In genomic region chr1:179378102-179378501, GRCm38 (mm10) we compare ENCODE assay signal across 24 mouse cellular contexts.
"Had no signal": no experiment of that assay in that cellular context is flagged by ENCODE, and none has a peak within 500 bp of the region (broad histone marks: within the 10 kb centered on the region; RNA-seq: fewer than 3 reads in every experiment).

No protein-coding gene starts in this region.

- DNase-seq: forebrain, postnatal 0 days; gastrocnemius, postnatal 14 days; gastrocnemius, postnatal 36 days; heart, adult 2 months; heart, postnatal 14 days; heart, postnatal 36 days; kidney, adult 11 months; kidney, adult 2 months; kidney, adult 9 months; kidney, postnatal 14 days; kidney, postnatal 36 days; left cerebral cortex, postnatal 4 days had no signal

- H3K27ac ChIP-seq: heart, adult 2 months; heart, embryonic 13.5 days; heart, embryonic 15.5 days; hindbrain, embryonic 13.5 days; hindbrain, embryonic 15.5 days; hindbrain, postnatal 0 days; kidney, embryonic 15.5 days; kidney, postnatal 0 days; left cerebral cortex, adult 2 months; limb, embryonic 13.5 days; limb, embryonic 15.5 days; liver, embryonic 12.5 days; liver, embryonic 14.5 days had no signal

- H3K4me3 ChIP-seq: heart, adult 2 months; heart, embryonic 13.5 days; heart, embryonic 15.5 days; hindbrain, embryonic 13.5 days; hindbrain, embryonic 15.5 days; kidney, embryonic 15.5 days; left cerebral cortex, adult 2 months; limb, embryonic 13.5 days; limb, embryonic 15.5 days; liver, embryonic 12.5 days had no signal
